Mouse (Mus musculus) layer of hippocampus, adult 6 months (tissue): ENCODE results near the gene Uso1. TPM values are rescaled to one million over a fixed set of nuclear protein-coding genes. Genes with fewer than 3 reads are reported as not detected.

Experiments
- long read RNA-seq, 2 experiments: library from polyadenylated mRNA; unstranded; transcript quantifications; one replicate each; pipeline ENCODE4 v2.0.0; 2019 to 2020
- polyA plus RNA-seq: library from polyadenylated mRNA; unstranded; fragments of <200 nt; fragmentation: Nextera tagmentation; gene quantifications from 2 replicates; pipeline ENCODE4 v1.2.3, GENCODE M21; 2021

The Uso1 gene
- 13.7 and 14.1 TPM in 2 replicates for polyA plus RNA-seq
- long read RNA-seq, experiment 1, partial matches to known transcripts = 22 of 29 reads
- long read RNA-seq, experiment 1, other reads (novel, unspliced or antisense) = 5 of 29 reads
- long read RNA-seq, experiment 2, transcript Uso1-201 (24 exons, 3,898 nt) = major isoform, 5 of 32 reads
- long read RNA-seq, experiment 2, partial matches to known transcripts = 24 of 32 reads
- long read RNA-seq, experiment 2, other reads (novel, unspliced or antisense) = 3 of 32 reads

GRCm38 (mm10) chr5:92137239-92138046 is at the start of gene Uso1:
Uso1 (plus strand) TSS chr5:92137938.

DNA sequence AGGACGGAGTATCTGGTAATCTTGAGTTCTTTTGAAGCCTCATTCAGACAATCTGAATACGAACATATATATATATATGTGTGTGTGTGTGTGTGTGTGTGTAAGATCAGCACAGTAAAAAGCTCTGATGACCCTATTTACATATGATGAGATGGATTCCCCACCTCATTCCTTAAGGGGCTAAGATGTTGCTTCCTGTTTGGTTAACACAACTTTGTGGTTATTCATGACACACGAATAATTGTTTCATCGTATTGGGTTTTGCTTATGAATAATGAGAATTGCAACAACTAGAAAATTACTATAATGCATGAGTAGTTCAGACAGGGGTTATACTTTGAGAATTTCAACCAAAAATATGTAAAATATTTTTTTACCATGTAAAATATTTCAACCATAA is 77.6 kb downstream of the Uso1 start, which contains the start of gene U90926:
TSS of gene U90926 (minus strand) at position 101 of the 400 bp plus-strand sequence.

Other genes with a start within 250 kb of the Uso1 start
- gene Rchy1, start 174.9 kb upstream of the Uso1 start, polyA plus RNA-seq = 43.9 and 49.3 TPM in 2 replicates
- gene Odaph, start 150.5 kb upstream of the Uso1 start, polyA plus RNA-seq = not detected in 2 replicates
- gene Cdkl2, start 94.1 kb upstream of the Uso1 start, polyA plus RNA-seq = 15.3 and 16.8 TPM in 2 replicates
- gene G3bp2, start 54.2 kb upstream of the Uso1 start, polyA plus RNA-seq = 282 and 297 TPM in 2 replicates
- not detected in 2 replicates for gene U90926, start 77.5 kb downstream of the Uso1 start, polyA plus RNA-seq
- gene Ppef2, start 118.3 kb downstream of the Uso1 start, polyA plus RNA-seq = 0.34 and 0.49 TPM in 2 replicates
- 44.4 and 55.2 TPM in 2 replicates for gene Naaa, start 140.2 kb downstream of the Uso1 start, polyA plus RNA-seq
- 7.7 and 8.0 TPM in 2 replicates for gene Sdad1, start 172.5 kb downstream of the Uso1 start, polyA plus RNA-seq
- gene Cxcl9, start 190.1 kb downstream of the Uso1 start, polyA plus RNA-seq = not detected in 2 replicates
- gene Art3, start 193.9 kb downstream of the Uso1 start, polyA plus RNA-seq = 4.5 and 5.8 TPM in 2 replicates
- gene Cxcl10, start 211.0 kb downstream of the Uso1 start, polyA plus RNA-seq = 1.4 and 1.5 TPM in 2 replicates